Mouse (Mus musculus) left cerebral cortex, adult 11 months (tissue): ENCODE results near the gene Tspan14.

ENCODE experiments used
- DNase-seq: peaks from one replicate; pipeline ENCODE4 v3.0.0; 2022; ENCODE audit warnings: low spot score

Tspan14 gene

GRCm38 (mm10) chr14:40952301-40952700 lies 14.3 kb downstream of the Tspan14 start:
- DNase-seq: no peak

DNA sequence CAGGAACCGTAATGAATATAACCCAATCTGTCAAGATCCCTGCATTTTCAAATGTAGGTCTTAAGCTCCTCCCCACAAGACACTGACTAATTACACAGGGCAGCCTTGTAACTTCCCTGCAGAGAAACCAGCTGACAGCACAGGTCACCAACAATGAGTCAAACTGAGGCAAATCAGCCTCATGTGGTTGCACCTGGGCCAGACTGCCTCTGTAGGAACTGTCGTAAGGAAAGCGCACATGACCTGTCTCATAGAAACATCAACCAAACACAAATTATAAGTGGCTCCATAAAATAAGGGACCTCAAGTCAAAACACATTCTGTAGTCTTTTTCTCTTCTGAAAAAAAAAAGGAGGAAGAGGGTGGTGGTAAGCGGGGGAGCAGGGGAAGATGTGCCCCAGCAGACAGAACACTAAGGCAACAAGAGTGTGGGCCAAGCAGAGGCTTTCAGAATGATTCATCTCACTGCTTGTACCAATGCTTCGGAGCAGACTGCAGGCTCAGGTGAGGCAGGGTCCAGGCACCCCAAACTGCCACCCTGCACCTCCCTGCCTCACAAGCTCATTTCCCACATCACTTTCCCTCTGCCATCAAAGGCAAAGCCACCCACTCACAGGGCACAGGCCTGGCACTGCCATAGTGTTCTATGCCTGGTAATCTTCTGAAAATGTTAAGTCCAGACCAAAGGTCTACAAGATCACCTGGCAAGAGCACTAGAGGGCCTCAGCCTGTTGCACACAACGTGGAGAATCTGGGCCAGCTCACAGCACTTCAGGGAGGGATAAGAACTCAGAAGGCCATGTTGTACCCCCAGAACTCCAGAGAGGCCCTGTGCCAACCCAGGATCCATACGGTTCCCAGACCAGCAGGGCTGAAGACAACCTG lies 16.6 kb downstream of the Tspan14 start:
- no peak for DNase-seq

DNA sequence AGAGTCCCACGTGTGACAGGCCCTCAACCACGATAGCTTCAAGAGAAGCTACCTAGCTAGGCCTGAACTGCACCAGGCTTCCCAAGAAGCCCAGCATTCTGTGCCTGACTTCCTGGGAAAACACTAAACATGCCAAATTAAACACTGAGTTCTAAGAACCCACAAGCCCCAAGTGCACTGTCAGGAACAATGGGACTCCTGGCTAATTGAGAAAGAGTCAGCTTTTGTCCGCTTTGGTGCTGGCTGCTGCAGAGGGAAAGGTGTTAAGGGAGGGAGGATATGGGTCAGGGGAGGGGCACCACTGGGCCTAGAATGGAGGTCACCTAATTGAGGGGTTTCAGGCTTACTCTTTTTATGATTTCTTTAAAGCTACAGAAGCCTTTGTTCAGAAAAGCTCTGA lies 17.6 kb downstream of the Tspan14 start:
- no peak for DNase-seq

DNA sequence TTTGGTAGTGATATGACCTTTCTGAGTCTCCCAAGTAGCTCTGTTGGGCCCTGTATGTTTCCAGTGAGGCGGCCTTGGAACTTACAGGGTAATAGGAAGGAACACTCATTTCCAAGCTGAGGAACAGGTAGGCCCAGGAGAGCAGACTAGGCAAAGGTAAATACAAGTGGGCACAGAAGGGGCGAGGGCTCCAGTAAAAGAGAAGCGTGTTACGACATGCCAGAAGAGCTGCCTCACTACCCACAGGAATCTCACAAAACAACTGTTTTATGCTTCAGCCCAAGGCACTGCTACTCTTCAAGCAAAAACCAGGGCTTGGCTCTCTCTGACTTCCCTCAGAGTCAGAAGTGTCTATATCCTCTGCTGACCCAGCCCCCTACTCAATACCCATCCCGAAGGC lies 18.1 kb downstream of the Tspan14 start:
- DNase-seq: no peak

DNA sequence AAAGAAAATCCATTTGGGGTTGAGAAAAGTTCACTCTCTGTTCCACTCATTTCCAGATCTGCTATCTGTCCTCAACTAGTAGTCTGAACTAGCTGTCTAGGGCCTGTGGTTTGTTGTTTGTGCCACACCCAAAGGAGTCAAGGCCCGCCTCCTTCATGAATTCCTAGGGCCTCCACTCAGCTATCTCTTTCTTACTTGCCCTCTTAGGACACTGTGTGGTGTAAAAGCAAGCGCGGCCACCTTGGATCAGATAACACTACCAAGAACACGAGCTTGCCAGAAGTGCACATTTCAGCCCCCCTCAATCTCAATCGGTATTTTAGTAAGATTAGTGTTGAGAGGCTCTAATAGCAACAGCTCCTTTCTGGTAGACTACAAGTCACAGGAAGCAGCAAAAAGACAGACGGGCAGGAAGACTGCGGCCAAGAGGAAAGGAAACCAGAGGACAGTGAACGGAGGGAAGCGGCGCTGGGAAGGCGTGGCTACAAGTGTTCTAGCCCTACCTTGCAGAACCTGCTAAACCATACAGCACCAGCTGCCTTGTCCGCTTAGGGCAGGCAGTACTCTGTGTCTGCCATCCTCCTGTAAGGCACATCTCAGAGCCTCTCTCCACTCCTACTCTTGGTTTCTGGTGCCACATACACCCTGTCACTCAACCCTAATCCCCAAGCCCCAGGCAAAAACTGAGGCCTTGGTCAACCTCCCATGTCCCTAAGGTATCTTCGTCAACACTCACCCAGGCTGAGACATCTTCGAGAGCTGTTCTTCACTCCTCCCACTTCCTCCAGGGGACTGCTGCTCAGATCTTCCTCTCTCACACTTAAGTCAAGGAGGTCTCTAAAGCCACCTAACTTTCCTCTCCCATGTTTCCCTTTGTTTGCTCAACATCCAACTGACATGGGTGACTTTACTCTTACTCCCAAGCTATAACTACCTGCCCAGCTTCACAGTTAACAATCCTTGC lies 18.9 kb downstream of the Tspan14 start:
- no peak for DNase-seq

DNA sequence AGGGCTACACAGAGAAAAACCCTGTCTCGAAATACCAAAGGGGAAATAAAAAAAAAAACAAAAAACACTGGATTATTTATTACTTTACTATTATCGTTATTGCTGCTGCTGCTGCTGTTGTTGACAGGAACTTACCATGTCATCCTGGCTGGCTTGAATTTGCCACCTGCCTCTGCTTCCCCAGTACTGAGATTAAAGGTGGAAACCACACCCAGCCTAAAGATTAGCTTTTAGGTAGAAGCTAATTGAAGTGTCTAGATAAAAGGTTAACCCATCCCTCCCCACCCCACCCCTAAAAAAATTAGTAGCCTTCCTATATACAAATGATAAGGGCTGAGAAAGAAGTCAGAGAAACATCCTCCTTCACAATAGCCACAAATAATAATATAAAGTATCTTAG lies 22.8 kb downstream of the Tspan14 start:
- no peak for DNase-seq

GRCm38 (mm10) chr14:40942429-40942828 lies 24.2 kb downstream of the Tspan14 start:
- no peak for DNase-seq

GRCm38 (mm10) chr14:40938380-40938987 lies 28.1 kb downstream of the Tspan14 start:
- no peak for DNase-seq

GRCm38 (mm10) chr14:40937052-40937451 lies 29.6 kb downstream of the Tspan14 start:
- DNase-seq: no peak

- no peak for DNase-seq
Observed at GRCm38 (mm10) chr14:40935481-40935880, 31.1 kb downstream of the Tspan14 start.

DNA sequence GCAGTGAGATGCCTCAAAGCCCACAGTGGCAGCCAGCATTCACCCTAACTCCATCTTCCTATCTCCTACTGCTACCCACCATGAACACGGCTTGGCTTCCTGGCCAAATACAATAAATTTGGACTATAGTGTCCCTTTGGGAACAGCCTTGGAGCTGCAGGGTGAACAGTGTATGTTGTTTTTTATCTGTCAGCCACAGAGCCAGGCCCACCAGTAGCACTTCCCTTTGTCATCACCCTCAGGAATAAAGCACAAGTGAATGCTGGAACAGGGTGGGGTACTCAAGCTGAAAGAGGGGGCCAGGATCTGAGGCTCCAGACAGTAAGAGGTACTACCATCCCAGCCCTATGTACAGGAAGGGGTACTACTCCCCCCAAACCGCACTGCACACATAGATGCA lies 31.6 kb downstream of the Tspan14 start:
- no peak for DNase-seq

DNA sequence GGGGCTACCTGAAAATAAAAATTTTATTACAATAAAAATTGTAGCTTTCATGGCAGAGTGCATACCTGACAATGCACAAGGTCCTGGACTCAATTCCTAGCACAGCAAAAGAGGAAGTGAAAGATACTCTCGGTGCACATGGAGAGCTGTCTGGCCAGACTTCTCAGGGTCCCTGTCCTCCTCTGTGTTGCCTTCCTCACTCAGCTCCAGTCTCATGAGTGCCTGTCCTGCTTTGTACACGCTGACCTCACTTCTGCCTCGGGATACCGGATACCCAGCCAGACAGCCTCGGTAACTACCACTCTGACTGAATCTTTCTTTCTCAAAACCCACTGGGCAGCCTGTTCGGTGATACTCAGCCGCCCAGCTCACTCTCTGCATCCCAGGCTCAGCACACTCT lies 33.3 kb downstream of the Tspan14 start:
- no peak for DNase-seq

- DNase-seq: no peak
Observed at GRCm38 (mm10) chr14:40932225-40932624, 34.4 kb downstream of the Tspan14 start.

DNA sequence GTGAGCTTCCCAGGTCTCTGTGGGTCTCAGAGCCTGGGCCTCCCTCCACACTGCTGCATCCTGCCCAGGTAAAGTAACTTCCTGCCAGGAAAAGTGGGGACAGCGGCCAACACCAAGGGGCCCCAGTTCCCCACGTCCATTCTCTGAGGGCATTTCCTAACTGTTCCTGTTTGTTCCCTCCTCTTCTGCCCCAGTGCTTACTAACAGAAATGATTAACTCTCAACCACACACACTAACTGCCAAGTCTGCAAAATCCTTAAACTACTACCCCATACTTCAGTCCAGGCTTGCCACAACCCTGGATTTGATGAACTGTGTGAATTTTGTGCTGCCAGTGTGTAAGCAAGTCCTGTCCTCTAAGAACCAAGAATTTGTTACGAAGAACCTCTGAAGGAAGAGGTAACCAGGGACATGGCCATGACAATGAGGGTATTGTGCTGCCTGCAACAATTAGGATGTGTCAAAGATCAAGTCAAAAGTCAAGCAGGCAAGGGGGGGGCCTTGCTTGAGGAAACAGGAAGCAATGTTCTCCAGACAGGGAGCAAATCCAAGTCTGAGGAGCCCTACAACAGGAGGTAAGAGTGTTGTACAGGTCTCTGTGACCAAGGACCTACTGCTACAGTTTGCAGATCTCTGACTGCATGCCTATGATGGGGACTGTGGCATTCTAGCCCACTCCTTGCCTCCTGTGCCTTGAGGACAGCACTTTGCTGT lies 35.3 kb downstream of the Tspan14 start:
- DNase-seq: no peak

DNA sequence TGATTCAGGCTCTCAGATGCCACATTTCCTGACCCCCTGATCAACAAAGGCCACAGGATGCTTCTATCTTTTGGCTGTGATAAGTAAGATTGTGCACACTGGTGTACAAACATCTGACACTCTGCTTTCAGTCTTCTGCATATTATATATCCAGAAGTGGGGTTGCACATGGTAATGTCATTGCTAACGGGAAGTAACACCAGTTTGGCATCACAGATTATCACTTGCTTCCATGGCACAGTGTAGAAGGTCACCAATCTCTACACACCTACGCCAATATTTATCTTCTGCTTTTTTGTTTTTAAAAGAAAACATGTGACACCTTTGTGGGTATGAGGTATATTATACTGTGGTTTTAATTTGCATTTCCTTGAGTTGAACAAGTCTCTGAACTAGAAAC lies 36.7 kb downstream of the Tspan14 start:
- no peak for DNase-seq

- DNase-seq: no peak
Observed at GRCm38 (mm10) chr14:40928897-40929296, 37.7 kb downstream of the Tspan14 start.

- DNase-seq: no peak
Observed at GRCm38 (mm10) chr14:40927041-40927440, 39.6 kb downstream of the Tspan14 start.

DNA sequence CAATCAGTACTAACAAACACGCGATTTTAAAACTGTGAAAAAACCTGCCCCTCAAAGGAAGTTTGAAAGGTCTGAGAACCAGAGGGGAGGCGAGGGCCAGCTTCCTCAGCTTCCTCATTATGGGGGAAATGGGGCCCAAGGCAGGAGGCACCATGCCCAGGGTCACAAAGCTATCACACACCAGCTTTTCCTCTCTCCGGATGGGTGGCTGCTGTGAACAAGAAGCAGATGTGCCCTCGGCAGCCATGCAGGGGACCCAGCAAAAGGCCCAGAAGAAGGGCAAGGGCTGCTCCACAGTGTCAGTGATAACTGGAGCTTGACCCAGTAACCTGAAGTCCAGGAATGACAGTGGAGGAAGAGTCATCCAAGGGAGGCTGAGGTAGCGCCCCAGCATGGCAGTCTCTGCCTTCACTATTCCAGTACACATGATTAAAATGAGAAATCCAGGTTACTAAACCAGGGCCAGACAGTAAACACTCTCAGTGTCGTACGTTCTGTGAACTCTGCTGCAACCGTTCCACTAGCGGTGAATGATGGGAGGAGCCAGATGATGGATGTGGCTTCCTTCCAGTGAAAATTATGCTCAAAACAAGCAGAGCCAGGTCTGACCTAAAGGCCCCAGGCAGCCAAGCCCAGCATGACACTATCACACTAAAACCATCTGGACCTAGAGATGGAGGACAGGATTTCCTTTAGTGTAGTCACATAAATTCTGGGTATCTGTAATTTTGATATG lies 42.1 kb downstream of the Tspan14 start:
- no peak for DNase-seq

GRCm38 (mm10) chr14:40921241-40921640 lies 45.4 kb downstream of the Tspan14 start:
- no peak for DNase-seq

- no peak for DNase-seq
Observed at GRCm38 (mm10) chr14:40919521-40919920, 47.1 kb downstream of the Tspan14 start.

DNA sequence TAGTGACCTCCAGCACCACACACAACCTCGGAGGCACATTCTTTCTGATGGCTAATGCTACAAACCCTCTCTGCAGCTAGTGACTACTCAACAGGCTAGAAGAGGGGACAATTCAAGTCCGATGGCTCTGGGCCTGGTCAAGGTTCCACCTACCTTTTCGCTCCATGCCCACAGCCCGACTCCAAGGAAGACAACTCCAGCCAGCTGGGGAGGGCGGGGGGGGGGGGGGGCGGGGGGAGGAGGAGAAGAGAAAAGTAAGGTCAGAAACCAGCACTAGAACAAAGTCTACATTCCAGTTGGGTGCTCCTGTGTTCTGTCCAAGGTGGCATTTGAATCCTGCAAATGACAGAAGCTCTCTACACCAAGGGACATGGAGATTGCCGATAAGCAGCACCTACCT lies 48.1 kb downstream of the Tspan14 start:
- DNase-seq: no peak
